Mouse (Mus musculus) forebrain, embryonic 15.5 days (tissue): ENCODE data around the gene Emp3. TPM values are rescaled to one million over a fixed set of nuclear protein-coding genes. Genes with fewer than 3 reads are reported as not detected.
"Not testable (repeated sequence)": the region's sequence is repeated elsewhere in the genome, so short reads cannot be mapped to it uniquely, and the experiment has no call there.

ENCODE experiments used
- ATAC-seq: fragments of 200-750 bp; cut with Nextera tagmentation; replicated peaks from 2 replicates; pipeline ENCODE4 v1.8.0; 2017; ENCODE audit warnings: mild to moderate bottlenecking, moderate TSS enrichment, moderate library complexity
- H3K27ac ChIP-seq: fragments of 300-500 bp; sonication (generic); replicated peaks from 2 replicates; pipeline ENCODE4 v1.5.1; 2015; ENCODE audit warnings: mild to moderate bottlenecking, inconsistent platforms
- H3K27me3 ChIP-seq: fragments of 300-500 bp; sonication (generic); 2 replicates; pipeline ENCODE4 v1.6.1; 2015; ENCODE audit warnings: inconsistent platforms
- H3K36me3 ChIP-seq: fragments of 300-500 bp; sonication (generic); 2 replicates; pipeline ENCODE4 v1.6.1; 2015; ENCODE audit warnings: mild to moderate bottlenecking, inconsistent platforms
- H3K4me1 ChIP-seq: fragments of 300-500 bp; sonication (generic); 2 replicates; pipeline ENCODE4 v1.6.1; 2015; ENCODE audit warnings: inconsistent platforms
- H3K4me2 ChIP-seq: fragments of 300-500 bp; sonication (generic); replicated peaks from 2 replicates; pipeline ENCODE4 v1.6.1; 2015; ENCODE audit warnings: mild to moderate bottlenecking, inconsistent platforms
- H3K4me3 ChIP-seq: fragments of 300-500 bp; sonication (generic); 2 replicates; pipeline ENCODE4 v1.5.1; 2015; ENCODE audit warnings: mild to moderate bottlenecking, inconsistent platforms
- H3K9ac ChIP-seq: fragments of 300-500 bp; sonication (generic); replicated peaks from 2 replicates; pipeline ENCODE4 v1.6.1; 2015; ENCODE audit warnings: mild to moderate bottlenecking, inconsistent platforms
- H3K9me3 ChIP-seq: fragments of 300-500 bp; sonication (generic); 2 replicates; pipeline ENCODE4 v1.6.1; 2016; ENCODE audit warnings: inconsistent platforms
- WGBS: fragments of 180-500 bp; shearing (Covaris S2); methylation state at CpG from one replicate; pipeline ENCODE4 v1.1.7; 2015; ENCODE audit warnings: mixed read lengths; 5-methylcytosine and 5-hydroxymethylcytosine counted together
- polyA plus RNA-seq: library from polyadenylated mRNA; unstranded; fragments of >200 nt; fragmentation: Nextera tagmentation; extraction: Ambion mirVana; gene quantifications from 2 replicates; pipeline ENCODE4 v1.2.1, GENCODE M21; 2015

The Emp3 gene
- polyA plus RNA-seq, 1 experiment from 2014 or later = 17.2 TPM

- Histone ChIP-seq H3K27ac (no peak overlapping the region), H3K9ac (no peak overlapping the region), H3K36me3 (peaks cover 8% of the 10 kb centered on the region; the same call in 1 of the 2 replicates), H3K27me3 (no peaks in the 10 kb centered on the region), H3K4me1 (no peaks in the 10 kb centered on the region), H3K9me3 (no peaks in the 10 kb centered on the region), H3K4me2 (no peak overlapping the region), H3K4me3 (no peak overlapping the region)
- no peak for ATAC-seq
- WGBS = 96% methylated on average over 16 of the region's 16 CpGs
These were observed 12.1 kb downstream of the Emp3 start for GRCm38 (mm10) chr7:45909145-45909544.

DNA sequence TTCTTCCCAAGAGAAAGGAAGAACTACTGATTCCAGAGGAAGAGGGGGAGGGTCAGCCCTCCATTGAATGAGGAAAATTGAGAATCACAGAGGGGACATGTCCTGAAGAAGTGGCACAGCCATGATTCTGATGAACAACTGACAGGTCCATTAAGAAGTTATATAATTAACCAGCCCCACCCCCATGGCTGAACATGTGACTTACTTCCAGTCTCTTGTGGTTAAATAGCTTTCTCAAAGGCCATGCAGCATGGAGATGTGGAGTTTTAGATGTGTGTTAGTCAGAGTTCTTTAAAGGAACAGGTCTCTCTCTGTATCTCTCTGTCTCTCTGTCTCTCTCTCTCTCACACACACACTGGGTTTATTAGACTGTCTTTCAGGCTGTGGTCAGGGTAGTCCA lies 12.8 kb downstream of the Emp3 start:
- Histone ChIP-seq H3K36me3 (peaks cover 8% of the 10 kb centered on the region; the same call in 1 of the 2 replicates), H3K4me3 (no peak overlapping the region), H3K9me3 (no peaks in the 10 kb centered on the region), H3K27ac (no peak overlapping the region), H3K4me1 (no peaks in the 10 kb centered on the region), H3K4me2 (no peak overlapping the region), H3K9ac (no peak overlapping the region), H3K27me3 (no peaks in the 10 kb centered on the region)
- ATAC-seq = no peak

- Histone ChIP-seq H3K4me1 (no peaks in the 10 kb centered on the region), H3K9me3 (no peaks in the 10 kb centered on the region), H3K4me3 (no peak overlapping the region), H3K9ac (no peak overlapping the region), H3K27me3 (no peaks in the 10 kb centered on the region), H3K4me2 (no peak overlapping the region), H3K27ac (no peak overlapping the region), H3K36me3 (peaks cover 8% of the 10 kb centered on the region; the same call in 1 of the 2 replicates)
- WGBS = 91% methylated on average over 9 of the region's 9 CpGs
- no peak for ATAC-seq
These were observed 14.6 kb downstream of the Emp3 start for GRCm38 (mm10) chr7:45906622-45907021.

GRCm38 (mm10) chr7:45902481-45903002 lies 18.7 kb downstream of the Emp3 start:
- no peak overlapping the region for H3K4me2 ChIP-seq
- WGBS = 80% methylated on average over 12 of the region's 12 CpGs
- H3K4me1 ChIP-seq = peaks cover 5% of the 10 kb centered on the region
- no peak overlapping the region for H3K9ac ChIP-seq
- ATAC-seq = no peak
- H3K27me3 ChIP-seq = no peaks in the 10 kb centered on the region
- H3K9me3 ChIP-seq = no peaks in the 10 kb centered on the region
- no peak overlapping the region for H3K27ac ChIP-seq
- H3K4me3 ChIP-seq = no peak overlapping the region
- no peaks in the 10 kb centered on the region for H3K36me3 ChIP-seq

- ATAC-seq = no peak
- Histone ChIP-seq H3K27me3 (no peaks in the 10 kb centered on the region), H3K36me3 (no peaks in the 10 kb centered on the region), H3K4me3 (no peak overlapping the region), H3K9me3 (no peaks in the 10 kb centered on the region), H3K9ac (no peak overlapping the region), H3K4me1 (peaks cover 10% of the 10 kb centered on the region), H3K27ac (no peak overlapping the region), H3K4me2 (no peak overlapping the region)
- 63% methylated on average over 5 of the region's 5 CpGs for WGBS
These were observed 19.6 kb downstream of the Emp3 start for GRCm38 (mm10) chr7:45901562-45901961.

GRCm38 (mm10) chr7:45898125-45898524 lies 23.1 kb downstream of the Emp3 start:
- not testable (repeated sequence) for H3K27ac ChIP-seq, H3K36me3 ChIP-seq, H3K9ac ChIP-seq, H3K27me3 ChIP-seq, ATAC-seq, H3K9me3 ChIP-seq
- Histone ChIP-seq H3K4me2 (peak overlapping the region; percentile 87), H3K4me3 (0 out of 2 replicates have a peak overlapping the region, but pooled peaks have one; percentile 54), H3K4me1 (peaks cover 13% of the 10 kb centered on the region)
- 44% methylated on average over 4 of the region's 4 CpGs for WGBS

- H3K9ac ChIP-seq = peak overlapping the region; percentile 53
- H3K27ac ChIP-seq = peak overlapping the region; percentile 72
- peak overlapping the region; percentile 54 for H3K4me3 ChIP-seq
- no peaks in the 10 kb centered on the region for H3K36me3 ChIP-seq
- peak; percentile 58 for ATAC-seq
- H3K27me3 ChIP-seq = no peaks in the 10 kb centered on the region
- WGBS = under 1% methylated on average over 19 of the region's 19 CpGs
- peaks cover 13% of the 10 kb centered on the region for H3K4me1 ChIP-seq
- no peaks in the 10 kb centered on the region for H3K9me3 ChIP-seq
- H3K4me2 ChIP-seq = peak overlapping the region; percentile 87
These were observed 23.9 kb downstream of the Emp3 start for GRCm38 (mm10) chr7:45897258-45897757.

DNA sequence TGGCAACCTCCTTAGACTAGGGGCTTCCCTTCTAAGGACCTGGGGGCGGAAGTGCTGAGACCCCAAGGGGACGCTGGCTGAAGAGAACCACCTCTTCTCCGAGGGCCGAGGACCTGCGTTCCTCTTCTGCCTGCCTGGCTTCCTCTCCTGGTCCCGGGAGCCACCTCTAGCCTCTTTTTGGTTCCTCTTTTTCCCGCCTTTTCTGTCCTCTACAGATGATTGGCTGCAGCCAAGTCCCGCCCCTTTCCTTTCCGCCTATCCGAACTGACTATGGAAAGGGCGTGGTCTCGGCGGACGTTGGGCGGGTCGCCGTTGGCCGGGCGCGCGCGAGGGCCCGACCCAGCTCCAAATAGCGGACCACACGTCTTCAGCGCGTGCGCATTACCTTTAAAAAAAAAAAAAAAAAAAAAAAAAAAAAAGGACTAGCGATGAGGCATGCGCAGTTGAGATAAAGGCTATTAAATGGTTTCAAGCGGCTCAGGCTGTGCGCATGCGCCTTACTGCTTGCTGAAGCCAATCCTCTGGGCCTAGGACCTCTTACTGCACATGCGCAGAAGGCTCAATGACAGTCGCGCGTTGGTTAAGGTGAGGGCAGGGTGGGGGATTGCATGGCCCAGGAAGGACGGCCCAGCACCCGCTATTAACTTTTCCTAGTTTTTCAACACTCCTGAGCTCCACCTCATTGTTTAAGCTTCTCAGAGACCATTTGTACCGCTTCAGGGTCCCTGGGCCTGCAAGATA lies 24.5 kb downstream of the Emp3 start, which contains the start of the genes Syngr4 and Tmem143:
Gene Syngr4 (minus strand): TSS at position 198 of the 741 bp plus-strand sequence.
Gene Tmem143 (plus strand): TSS at position 425 of the 741 bp plus-strand sequence.
- Histone ChIP-seq H3K4me2 (peak within 1 kb of the TSS; percentile 87), H3K4me3 (peak within 1 kb of the TSS; percentile 54), H3K9ac (peak within 1 kb of the TSS; percentile 53), H3K27me3 (no peaks in the 10 kb centered on the region), H3K4me1 (peaks cover 13% of the 10 kb centered on the region), H3K36me3 (no peaks in the 10 kb centered on the region), H3K27ac (peak within 1 kb of the TSS; percentile 72), H3K9me3 (no peaks in the 10 kb centered on the region)
- ATAC-seq = peak; percentile 89
- under 1% methylated on average over 40 of the region's 40 CpGs for WGBS

DNA sequence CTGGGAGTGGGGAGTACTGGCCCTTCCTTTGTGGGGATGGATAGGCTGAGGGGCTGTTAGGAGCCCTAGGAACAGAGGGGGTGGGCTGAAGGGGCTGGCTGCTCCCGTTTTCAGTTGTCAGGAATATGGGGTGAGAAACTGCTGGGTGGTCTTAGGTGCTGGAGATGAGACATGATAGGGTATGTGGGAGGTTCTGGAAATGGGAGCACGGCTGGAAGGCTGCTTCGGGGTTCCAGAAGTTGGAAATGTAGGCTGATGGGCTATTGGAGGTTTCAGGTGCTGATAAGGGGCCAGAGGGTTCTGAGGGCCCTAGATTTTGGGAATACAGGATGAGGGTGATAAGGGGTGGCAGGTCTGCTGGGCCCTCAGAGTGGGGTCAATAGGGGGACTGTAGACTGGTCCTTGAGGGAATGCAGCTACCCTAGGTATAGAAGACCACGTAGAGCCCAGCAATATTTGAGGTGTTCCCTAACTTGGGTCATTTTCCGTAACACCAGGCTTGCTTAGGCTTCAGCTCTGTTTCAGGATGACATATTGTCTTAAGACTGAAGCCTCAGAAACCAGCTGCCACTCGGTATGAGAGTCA lies 25.2 kb downstream of the Emp3 start:
- Histone ChIP-seq H3K36me3 (no peaks in the 10 kb centered on the region), H3K4me1 (peaks cover 13% of the 10 kb centered on the region), H3K4me3 (peak overlapping the region; percentile 54), H3K9ac (no peak overlapping the region), H3K27me3 (no peaks in the 10 kb centered on the region), H3K4me2 (peak overlapping the region; percentile 87), H3K9me3 (no peaks in the 10 kb centered on the region), H3K27ac (0 out of 2 replicates have a peak overlapping the region, but pooled peaks have one; percentile 10)
- 76% methylated on average over 6 of the region's 6 CpGs for WGBS
- ATAC-seq = peak; percentile 38; the same call in 1 of the 2 replicates

DNA sequence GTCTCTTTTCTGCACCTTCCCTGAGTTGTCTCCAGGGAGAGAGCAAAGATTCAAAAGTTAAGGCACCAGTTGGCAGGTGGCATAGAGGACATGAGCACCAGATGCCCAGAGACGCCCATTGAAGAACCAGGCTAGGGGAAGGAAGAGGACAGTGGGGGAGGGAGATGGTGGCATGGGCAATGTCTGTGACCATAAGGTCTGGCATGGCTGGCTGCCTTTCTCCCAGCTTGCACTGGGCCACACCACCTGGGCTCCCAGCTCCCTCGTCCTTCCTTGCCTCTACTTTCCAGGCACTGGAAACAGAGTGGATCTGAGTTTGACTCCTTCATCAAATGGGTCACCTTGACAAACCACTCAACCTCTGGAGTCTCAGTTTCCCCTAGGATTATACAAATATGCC lies 28.6 kb downstream of the Emp3 start:
- Histone ChIP-seq H3K27me3 (no peaks in the 10 kb centered on the region), H3K4me3 (no peak overlapping the region), H3K27ac (no peak overlapping the region), H3K36me3 (no peaks in the 10 kb centered on the region), H3K9ac (no peak overlapping the region), H3K4me2 (no peak overlapping the region), H3K4me1 (peaks cover 9% of the 10 kb centered on the region), H3K9me3 (no peaks in the 10 kb centered on the region)
- no peak for ATAC-seq
- WGBS = 88% methylated on average over 2 of the region's 2 CpGs

DNA sequence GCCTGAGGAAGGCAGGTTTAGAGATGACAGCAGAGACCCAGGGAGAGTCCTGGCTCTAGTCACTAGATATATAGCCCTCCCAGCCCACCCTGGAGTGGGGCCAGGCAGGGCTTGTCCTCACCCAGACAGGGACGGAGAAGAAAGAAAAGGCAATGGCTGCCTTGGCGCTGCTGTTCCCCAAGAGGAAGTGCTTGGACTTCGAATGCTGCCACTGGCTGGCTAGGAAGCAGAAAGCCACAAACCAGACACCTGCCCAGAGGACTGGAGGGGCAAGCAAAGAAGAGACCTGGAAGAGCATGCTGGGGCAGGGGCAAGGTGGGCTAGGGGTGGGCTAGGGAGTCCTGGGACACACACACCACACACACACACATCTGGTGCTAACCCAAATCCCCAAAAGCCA lies 34.0 kb downstream of the Emp3 start:
- H3K4me2 ChIP-seq = no peak overlapping the region
- H3K4me3 ChIP-seq = no peak overlapping the region
- H3K27me3 ChIP-seq = no peaks in the 10 kb centered on the region
- no peak overlapping the region for H3K9ac ChIP-seq
- peaks cover 31% of the 10 kb centered on the region for H3K36me3 ChIP-seq
- no peak for ATAC-seq
- H3K9me3 ChIP-seq = no peaks in the 10 kb centered on the region
- H3K4me1 ChIP-seq = no peaks in the 10 kb centered on the region
- no peak overlapping the region for H3K27ac ChIP-seq
- WGBS = 50% methylated on average over 3 of the region's 3 CpGs

DNA sequence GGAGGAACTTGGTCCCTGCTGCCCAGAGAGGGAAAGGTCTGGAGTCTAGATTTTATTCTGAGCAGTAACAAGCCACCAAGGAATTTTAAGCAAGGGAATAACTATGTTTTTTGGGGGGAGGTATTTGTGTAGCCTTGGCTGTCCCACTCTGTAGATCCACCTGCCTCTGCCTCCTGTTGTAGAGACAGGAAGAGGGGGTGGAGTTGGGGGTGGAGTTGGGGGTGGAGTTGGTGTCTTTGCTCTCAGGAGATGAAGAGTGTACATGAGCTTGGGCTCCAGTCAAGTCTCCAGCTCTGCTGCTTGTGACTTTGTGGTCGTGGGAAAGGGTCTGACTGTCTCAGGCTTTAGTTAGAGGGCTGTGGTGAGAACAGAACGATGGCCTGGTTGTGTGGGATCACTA lies 40.2 kb downstream of the Emp3 start:
- no peaks in the 10 kb centered on the region for H3K4me1 ChIP-seq
- H3K9ac ChIP-seq = no peak overlapping the region
- H3K4me3 ChIP-seq = no peak overlapping the region
- H3K4me2 ChIP-seq = no peak overlapping the region
- WGBS = 96% methylated on average over 2 of the region's 2 CpGs
- H3K27me3 ChIP-seq = no peaks in the 10 kb centered on the region
- H3K36me3 ChIP-seq = peaks cover 86% of the 10 kb centered on the region
- no peak overlapping the region for H3K27ac ChIP-seq
- H3K9me3 ChIP-seq = no peaks in the 10 kb centered on the region
- no peak for ATAC-seq
